Mouse (Mus musculus): ENCODE results near the gene Stx4a. TPM values are rescaled to one million over a fixed set of nuclear protein-coding genes. Genes with fewer than 3 reads are reported as not detected.

The Stx4a gene
- total RNA-seq (2023), result 121 to 153 TPM (median 133 TPM) in 4 replicates

GRCm38 (mm10) chr7:127824176-127824871, at the start of gene Stx4a, which contains the start of gene Stx1b:
Gene Stx4a (plus strand): TSS chr7:127824294.
Gene Stx1b (minus strand): TSS chr7:127824549.

GRCm38 (mm10) chr7:127776426-127776825, 47.7 kb upstream of the Stx4a start, which contains the start of gene Setd1a:
Gene Setd1a (plus strand): TSS chr7:127776670.

DNA sequence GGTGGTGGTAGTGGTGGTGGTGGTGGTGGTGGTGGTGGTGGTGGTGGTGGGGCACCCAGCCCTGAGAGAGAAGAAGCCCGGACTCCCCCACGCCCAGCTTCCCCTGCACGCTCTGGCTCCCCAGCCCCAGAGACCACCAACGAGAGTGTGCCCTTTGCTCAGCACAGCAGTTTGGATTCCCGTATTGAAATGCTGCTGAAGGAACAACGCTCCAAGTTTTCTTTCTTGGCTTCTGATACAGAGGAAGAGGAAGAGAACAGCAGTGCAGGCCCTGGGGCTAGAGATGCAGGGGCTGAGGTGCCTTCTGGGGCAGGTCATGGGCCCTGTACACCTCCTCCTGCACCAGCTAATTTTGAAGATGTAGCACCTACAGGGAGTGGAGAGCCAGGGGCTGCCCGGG, 38.8 kb upstream of the Stx4a start, which contains the start of gene Gm49388:
Gene Gm49388 (plus strand): TSS at position 301 of the 400 bp plus-strand sequence.

DNA sequence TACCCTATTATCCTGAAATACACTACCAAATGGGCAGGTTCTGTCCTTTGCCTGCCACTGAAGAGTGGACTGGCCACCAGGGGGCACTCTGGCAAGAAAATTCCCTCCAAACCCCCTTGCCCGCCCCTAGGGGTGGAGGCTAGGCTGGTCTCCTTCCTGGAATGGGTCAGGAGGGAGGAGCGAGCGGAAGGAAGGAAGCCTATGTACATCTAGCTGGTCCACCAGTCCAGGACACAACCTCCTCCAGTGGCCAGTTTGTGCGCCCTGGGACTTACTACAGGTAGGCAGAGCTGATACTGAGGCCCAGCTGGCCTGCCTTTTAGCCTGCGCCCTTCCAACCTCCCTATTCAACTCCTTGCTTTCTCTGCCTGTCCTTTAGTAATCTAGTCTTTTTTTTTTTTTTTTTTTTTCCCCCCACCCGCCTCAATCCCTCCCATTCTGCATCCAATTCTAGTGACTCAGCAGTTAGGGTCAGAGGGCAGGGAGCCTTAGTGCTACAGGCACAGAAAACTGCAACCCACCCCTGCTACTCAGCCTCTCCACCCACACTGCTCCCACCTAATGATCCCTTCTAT, 23.6 kb upstream of the Stx4a start, which contains the start of gene Hsd3b7:
Gene Hsd3b7 (plus strand): TSS at position 170 of the 575 bp plus-strand sequence.

DNA sequence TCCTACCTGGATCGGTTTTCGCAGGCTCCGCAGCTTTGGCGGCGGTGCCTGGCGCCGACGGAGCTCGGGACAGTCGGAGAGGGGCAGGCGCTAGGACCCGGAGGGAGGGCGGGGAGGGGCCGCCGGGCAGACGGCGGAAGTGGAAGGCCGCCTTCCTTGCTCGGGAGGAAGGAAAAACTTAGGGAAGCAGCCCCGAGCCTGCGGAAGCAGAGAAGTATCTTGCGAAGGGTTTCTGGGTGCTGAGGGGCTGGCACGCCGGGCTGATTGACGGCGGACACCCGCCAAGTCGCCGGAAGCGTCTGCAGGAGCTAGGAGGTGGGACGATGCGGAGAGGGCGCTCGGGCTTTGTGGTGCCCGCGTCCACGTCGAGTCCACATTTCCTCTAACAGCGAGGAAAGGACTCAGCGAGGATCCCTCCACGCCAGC, 52.0 kb downstream of the Stx4a start, which contains the start of gene Zfp646:
Gene Zfp646 (plus strand): TSS at position 181 of the 426 bp plus-strand sequence.

DNA sequence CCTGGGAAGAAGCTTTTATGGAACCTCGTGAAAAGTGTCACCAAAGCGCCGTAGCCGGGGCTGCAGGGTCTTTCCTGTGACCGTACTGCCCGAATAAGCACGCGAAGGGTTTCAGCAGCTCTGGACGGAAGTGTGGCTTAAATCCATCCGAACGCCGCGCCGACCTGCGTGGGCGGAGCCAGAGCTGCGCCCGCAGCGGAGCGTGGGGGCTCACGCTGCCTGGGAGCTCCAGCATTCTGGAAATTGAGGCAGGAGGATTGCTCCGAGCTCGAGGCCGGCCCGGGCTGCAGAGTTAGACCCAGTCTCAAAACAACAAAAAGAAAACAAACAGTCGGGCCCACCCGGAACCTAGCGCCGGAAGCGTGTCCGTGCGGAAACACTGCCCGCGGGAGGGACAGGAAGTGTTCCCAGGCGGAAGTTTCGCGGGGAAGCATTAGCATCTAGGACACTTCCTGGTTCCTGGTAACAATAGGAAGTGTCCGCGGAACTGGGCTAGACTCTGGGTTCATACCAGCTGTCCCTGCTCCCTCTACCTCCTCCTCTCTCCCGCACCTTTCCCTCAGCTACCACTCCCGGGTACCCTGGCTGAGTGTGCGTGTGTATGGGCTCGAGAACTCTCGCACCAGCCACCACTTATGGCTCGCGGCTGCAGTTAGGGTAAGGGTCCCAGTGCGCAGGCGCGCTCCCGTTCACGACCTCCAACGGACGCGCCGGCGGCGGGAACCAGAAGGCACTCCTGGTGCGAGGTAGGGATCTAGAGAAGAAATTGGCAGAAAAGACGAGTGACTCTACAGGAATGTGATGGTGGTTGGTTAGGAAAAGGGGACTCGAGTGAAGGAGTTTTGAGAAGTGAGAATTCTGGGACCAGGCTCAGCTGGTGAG, 52.6 kb downstream of the Stx4a start, which contains the start of gene Zfp668:
Gene Zfp668 (minus strand): TSS at position 362 of the 882 bp plus-strand sequence.

GRCm38 (mm10) chr7:127890798-127891197, 66.7 kb downstream of the Stx4a start, which contains the start of gene Prss53:
Gene Prss53 (minus strand): TSS chr7:127890970.

GRCm38 (mm10) chr7:127895442-127895841, 71.3 kb downstream of the Stx4a start, which contains the start of the genes Gm21974 and Vkorc1:
Gene Gm21974 (minus strand): TSS chr7:127895454.
Gene Vkorc1 (minus strand): TSS chr7:127895617.

Other genes starting within 250 kb of the Stx4a start
- 0.38 to 1.5 TPM (median 0.60 TPM) in 4 replicates for gene Ccdc189, start 235.7 kb upstream of the Stx4a start, total RNA-seq (2023)
- gene Rnf40, start 235.5 kb upstream of the Stx4a start, total RNA-seq (2023), result 148 to 154 TPM (median 150 TPM) in 4 replicates
- 3.0 to 5.8 TPM (median 3.5 TPM) in 4 replicates for gene Zfp629, start 208.5 kb upstream of the Stx4a start, total RNA-seq (2023)
- 63.0 to 68.4 TPM (median 63.8 TPM) in 4 replicates for gene Bcl7c, start 115.4 kb upstream of the Stx4a start, total RNA-seq (2023)
- not detected in 4 replicates for gene Ctf1, start 111.6 kb upstream of the Stx4a start, total RNA-seq (2023)
- not detected in 4 replicates for gene Ctf2, start 92.1 kb upstream of the Stx4a start, total RNA-seq (2023)
- gene Fbxl19, start 79.8 kb upstream of the Stx4a start, total RNA-seq (2023), result 14.7 to 17.9 TPM (median 15.5 TPM) in 4 replicates
- 28.6 to 34.8 TPM (median 29.6 TPM) in 4 replicates for gene Orai3, start 54.5 kb upstream of the Stx4a start, total RNA-seq (2023)
- gene Setd1a, start 47.6 kb upstream of the Stx4a start, total RNA-seq (2023), result 73.7 to 86.9 TPM (median 79.4 TPM) in 4 replicates
- 1.5 to 2.4 TPM in 2 of 4 replicates, not detected in the others for gene Gm49388, start 38.7 kb upstream of the Stx4a start, total RNA-seq (2023)
- gene Hsd3b7, start 23.7 kb upstream of the Stx4a start, total RNA-seq (2023), result 1.7 to 3.7 TPM (median 3.2 TPM) in 4 replicates
- not detected in 4 replicates for gene Stx1b, start 255 bp downstream of the Stx4a start, total RNA-seq (2023)
- gene Zfp646, start 51.9 kb downstream of the Stx4a start, total RNA-seq (2023), result 91.0 to 95.6 TPM (median 92.9 TPM) in 4 replicates
- gene Zfp668, start 52.5 kb downstream of the Stx4a start, total RNA-seq (2023), result 13.9 to 14.9 TPM (median 14.4 TPM) in 4 replicates
- gene Prss53, start 66.7 kb downstream of the Stx4a start, total RNA-seq (2023), result 0.35 to 0.45 TPM (median 0.40 TPM) in 4 replicates
- not detected in 4 replicates for gene Gm21974, start 71.2 kb downstream of the Stx4a start, total RNA-seq (2023)
- 15.5 to 22.2 TPM (median 17.5 TPM) in 4 replicates for gene Vkorc1, start 71.3 kb downstream of the Stx4a start, total RNA-seq (2023)
- 30.2 to 34.8 TPM (median 32.9 TPM) in 4 replicates for gene Bckdk, start 79.8 kb downstream of the Stx4a start, total RNA-seq (2023)
- 43.2 to 49.2 TPM (median 46.0 TPM) in 4 replicates for gene Kat8, start 88.2 kb downstream of the Stx4a start, total RNA-seq (2023)
- not detected in 4 replicates for gene Prss8, start 105.8 kb downstream of the Stx4a start, total RNA-seq (2023)
- gene Prss36, start 122.4 kb downstream of the Stx4a start, total RNA-seq (2023), result 2.5 to 3.3 TPM (median 2.8 TPM) in 4 replicates
- 793 to 895 TPM (median 867 TPM) in 4 replicates for gene Fus, start 143.2 kb downstream of the Stx4a start, total RNA-seq (2023)
- gene Pycard, start 169.6 kb downstream of the Stx4a start, total RNA-seq (2023), result 24.0 to 28.8 TPM (median 26.2 TPM) in 4 replicates
- 0.26 to 1.7 TPM (median 1.0 TPM) in 4 replicates for gene Trim72, start 179.7 kb downstream of the Stx4a start, total RNA-seq (2023)
- gene Itgam, start 238.3 kb downstream of the Stx4a start, total RNA-seq (2023), result 1.4 to 2.7 TPM (median 2.1 TPM) in 4 replicates
- gene Gm49368, start 238.4 kb downstream of the Stx4a start, total RNA-seq (2023), result not detected in 4 replicates